Mouse (Mus musculus) ovary, postnatal 14 days (tissue): ENCODE measurements at regions not wholly inside any gene's neighbourhood (a gene's known extent, or its start where the extent isn't known, plus 50 kb on each side); places are given as distances from the start of the nearest gene placed in this dataset.

Experiments used
- DNase-seq: peaks from one replicate; pipeline ENCODE4 v3.0.0; 2022; ENCODE audit warnings: low spot score

GRCm38 (mm10) chr7:71648314-71648713 lies 297.0 kb upstream of the Gm10295 start:
- no peak for DNase-seq

GRCm38 (mm10) chr7:71646944-71647343 lies 295.7 kb upstream of the Gm10295 start:
- no peak for DNase-seq

GRCm38 (mm10) chr7:71623048-71623447 lies 271.8 kb upstream of the Gm10295 start:
- no peak for DNase-seq

- peak; percentile 18 for DNase-seq
These were observed 251.9 kb upstream of the Gm10295 start for GRCm38 (mm10) chr7:71603159-71603558.

GRCm38 (mm10) chr7:71596780-71597179 lies 245.5 kb upstream of the Gm10295 start:
- DNase-seq = no peak

GRCm38 (mm10) chr7:71587626-71588025 lies 236.3 kb upstream of the Gm10295 start:
- DNase-seq = no peak

GRCm38 (mm10) chr7:71583443-71584055 lies 232.3 kb upstream of the Gm10295 start:
- no peak for DNase-seq

- peak; percentile 58 for DNase-seq
These were observed 230.5 kb upstream of the Gm10295 start for GRCm38 (mm10) chr7:71581746-71582145.

GRCm38 (mm10) chr7:71560296-71560936 lies 209.1 kb upstream of the Gm10295 start:
- no peak for DNase-seq

GRCm38 (mm10) chr7:71556473-71556872 lies 205.2 kb upstream of the Gm10295 start:
- DNase-seq = no peak

- DNase-seq = no peak
These were observed 204.2 kb upstream of the Gm10295 start for GRCm38 (mm10) chr7:71555476-71555875.

- DNase-seq = no peak
These were observed 195.4 kb upstream of the Gm10295 start for GRCm38 (mm10) chr7:71546606-71547213.

GRCm38 (mm10) chr7:71541467-71541866 lies 190.2 kb upstream of the Gm10295 start:
- no peak for DNase-seq

- no peak for DNase-seq
These were observed 181.8 kb upstream of the Gm10295 start for GRCm38 (mm10) chr7:71533109-71533508.

- no peak for DNase-seq
These were observed 180.2 kb upstream of the Gm10295 start for GRCm38 (mm10) chr7:71531496-71531895.

- no peak for DNase-seq
These were observed 179.6 kb upstream of the Gm10295 start for GRCm38 (mm10) chr7:71530922-71531321.

- DNase-seq = no peak
These were observed 174.9 kb upstream of the Gm10295 start for GRCm38 (mm10) chr7:71526152-71526551.

GRCm38 (mm10) chr7:71524577-71525126 lies 173.4 kb upstream of the Gm10295 start:
- DNase-seq = no peak

- DNase-seq = no peak
These were observed 172.8 kb upstream of the Gm10295 start for GRCm38 (mm10) chr7:71524119-71524518.

- no peak for DNase-seq
These were observed 156.1 kb upstream of the Gm10295 start for GRCm38 (mm10) chr7:71507379-71507778.

GRCm38 (mm10) chr7:71500719-71501118 lies 149.4 kb upstream of the Gm10295 start:
- DNase-seq = no peak

GRCm38 (mm10) chr7:71498123-71498522 lies 146.8 kb upstream of the Gm10295 start:
- DNase-seq = no peak

GRCm38 (mm10) chr7:71491128-71491527 lies 139.8 kb upstream of the Gm10295 start:
- no peak for DNase-seq
